Mouse (Mus musculus) kidney, adult 8-10 months (tissue): ENCODE data around the gene Hsph1.
A peak's percentile ranks its signal among the peaks of the same experiment; 100 is the strongest.

Experiments
- DNase-seq, 2 experiments: peaks; one replicate each; pipeline ENCODE4 v3.0.0; 2022

Hsph1 gene

GRCm38 (mm10) chr5:149641277-149641892, 5.2 kb upstream of the Hsph1 start:
- DNase-seq: no peak

DNA sequence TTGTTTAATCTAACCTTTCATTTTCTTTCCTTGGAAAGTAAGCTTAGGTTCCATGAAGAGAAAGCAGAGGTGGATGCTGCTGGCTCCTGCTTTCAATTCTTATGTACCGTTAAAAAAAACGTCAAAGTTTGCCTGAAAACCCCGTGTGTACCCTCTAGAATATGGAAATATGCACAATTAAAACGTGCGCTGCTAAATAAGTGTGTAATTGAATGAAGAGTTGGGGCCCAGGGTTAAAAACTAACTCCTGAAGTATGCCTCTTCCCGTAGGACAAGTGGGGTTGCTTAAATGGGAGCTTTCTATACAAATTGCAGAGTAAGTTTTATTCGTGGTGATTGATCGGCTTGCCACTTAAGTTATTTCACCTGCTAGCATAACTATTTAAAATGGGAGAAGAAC, 1.1 kb upstream of the Hsph1 start:
- DNase-seq: no peak

DNA sequence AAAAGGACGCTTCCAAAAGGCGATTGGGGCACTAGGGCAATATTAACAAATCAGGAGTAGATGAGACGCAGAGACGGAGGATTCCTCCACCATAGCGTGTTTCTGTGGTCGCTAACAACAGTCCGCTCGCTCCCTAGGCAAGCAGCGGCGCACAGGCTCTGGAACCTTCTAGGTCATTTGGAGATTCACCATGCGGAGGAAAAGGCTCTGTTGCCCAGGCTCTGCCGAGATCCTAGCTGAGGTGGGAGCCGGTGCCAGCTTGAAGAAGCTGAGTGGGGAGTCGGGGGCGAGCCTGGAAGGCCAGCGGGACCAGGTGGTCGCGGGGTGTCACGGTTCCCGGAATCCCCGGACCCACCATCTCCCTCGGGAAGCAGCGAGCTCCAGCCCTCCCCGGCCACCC, 620 bp downstream of the Hsph1 start:
- DNase-seq: peak in 1 of 2 experiments; percentile 42

GRCm38 (mm10) chr5:149634409-149635035, 1.7 kb downstream of the Hsph1 start:
- DNase-seq: no peak

DNA sequence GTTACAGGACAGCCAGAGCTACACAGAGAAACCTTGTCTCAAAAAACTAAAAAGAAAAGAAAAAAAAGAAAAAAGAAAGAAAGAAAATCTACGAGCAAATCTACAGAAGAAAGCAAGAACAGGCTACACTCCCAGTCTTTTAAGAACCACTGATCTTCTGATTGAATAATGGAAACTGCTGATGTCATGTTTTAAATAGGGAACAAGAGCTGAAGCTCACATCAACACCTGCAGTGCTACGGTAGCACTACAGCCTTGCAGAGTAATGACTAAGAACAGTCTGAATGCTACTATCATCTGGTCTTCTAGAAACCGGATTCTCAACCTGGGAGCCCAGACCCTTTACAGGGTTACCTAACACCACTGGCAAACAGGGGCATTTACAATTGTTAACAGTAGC, 10.6 kb downstream of the Hsph1 start:
- no peak for DNase-seq

DNA sequence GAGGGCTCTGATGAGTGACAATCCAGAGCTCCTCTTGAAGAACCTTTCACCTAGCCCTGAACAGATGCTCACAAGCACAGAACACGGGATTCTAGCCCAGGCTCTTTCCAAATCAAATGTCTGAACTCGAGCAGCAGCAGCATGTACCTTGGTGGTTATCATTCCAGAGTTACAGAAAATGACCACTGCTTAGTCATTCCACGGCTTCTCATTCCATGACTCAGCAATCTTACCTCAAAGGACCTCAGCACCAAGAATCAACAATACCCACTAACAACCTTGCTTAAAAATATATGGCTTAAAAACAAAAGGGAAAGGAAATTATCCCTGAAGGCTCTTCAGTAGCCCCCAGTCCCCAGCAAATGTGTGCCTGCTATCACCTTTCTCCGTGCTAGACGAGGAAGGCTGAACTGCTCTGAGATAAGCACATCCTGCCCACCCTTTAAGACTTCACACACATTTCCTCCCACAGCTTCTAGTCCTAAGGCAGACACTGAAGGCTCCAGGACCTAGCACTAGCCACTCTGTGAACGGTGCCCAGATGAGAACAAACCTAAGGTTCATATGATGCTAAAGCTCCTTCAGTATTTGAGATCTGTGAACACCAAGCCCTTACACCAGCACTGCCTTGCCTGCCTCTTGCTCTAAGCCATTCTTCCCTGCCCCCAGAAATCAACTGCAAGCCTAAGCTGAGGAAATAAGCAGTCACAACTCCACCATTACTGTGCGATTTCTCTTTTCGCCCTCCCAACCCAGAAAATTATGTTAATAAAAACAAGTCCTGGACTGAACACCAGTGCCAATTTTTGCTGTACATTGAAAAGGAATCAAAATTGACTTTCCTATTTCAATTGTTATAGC, 12.1 kb downstream of the Hsph1 start:
- DNase-seq: peak in 1 of 2 experiments; percentile 43

- DNase-seq: peak; percentile 51 to 84
These were observed 13.5 kb downstream of the Hsph1 start for GRCm38 (mm10) chr5:149622644-149623043.

GRCm38 (mm10) chr5:149622152-149622551, 14.0 kb downstream of the Hsph1 start:
- peak in 1 of 2 experiments; percentile 35 for DNase-seq

GRCm38 (mm10) chr5:149617776-149618425, 18.3 kb downstream of the Hsph1 start:
- DNase-seq: no peak

GRCm38 (mm10) chr5:149616817-149617216, 19.4 kb downstream of the Hsph1 start:
- DNase-seq: peak; percentile 68 to 72

DNA sequence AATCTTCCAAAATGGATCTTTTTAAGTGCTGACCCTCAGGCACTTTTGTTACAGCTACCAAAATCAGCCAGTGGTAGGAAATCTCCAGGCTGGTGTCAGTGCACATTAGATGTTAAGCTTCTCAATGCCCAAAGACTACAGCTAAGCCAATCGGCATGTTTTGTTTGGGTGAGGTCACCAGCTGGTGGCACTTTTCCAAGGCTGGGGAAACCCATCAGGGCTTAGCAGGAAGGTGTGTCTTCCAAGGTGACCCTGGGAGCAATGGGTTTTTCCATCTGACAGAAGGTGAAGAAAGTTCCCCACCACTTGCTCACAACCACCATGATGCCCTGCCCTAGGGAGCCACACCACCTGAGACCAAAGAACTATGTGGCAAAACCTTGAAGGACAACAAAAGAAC, 20.0 kb downstream of the Hsph1 start:
- DNase-seq: peak; percentile 45 to 47

DNA sequence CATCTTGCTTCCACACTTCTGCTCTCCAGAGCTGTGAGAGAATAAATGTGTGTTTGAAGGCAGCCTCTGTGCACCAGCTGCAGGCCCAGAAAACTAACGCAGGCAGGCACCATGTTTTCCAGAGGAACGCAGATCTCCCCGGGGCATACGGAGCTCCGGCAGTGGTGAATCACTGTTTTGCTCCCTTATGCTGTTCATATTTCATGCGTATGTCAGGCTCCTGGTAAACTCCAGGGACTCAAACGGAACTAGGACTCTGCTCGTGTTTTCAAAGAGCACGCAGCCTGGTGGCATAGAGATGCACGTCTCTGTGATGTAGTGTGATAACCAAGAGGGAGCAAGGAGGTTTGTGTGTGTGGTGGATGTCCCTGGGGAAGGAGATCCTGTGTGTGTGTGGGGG, 23.4 kb downstream of the Hsph1 start:
- DNase-seq: no peak

GRCm38 (mm10) chr5:149612165-149612518, 24.0 kb downstream of the Hsph1 start:
- no peak for DNase-seq

GRCm38 (mm10) chr5:149611476-149612164, 24.6 kb downstream of the Hsph1 start:
- peak; percentile 64 to 70 for DNase-seq

- DNase-seq: no peak
These were observed 29.0 kb downstream of the Hsph1 start for GRCm38 (mm10) chr5:149607083-149607720.

DNA sequence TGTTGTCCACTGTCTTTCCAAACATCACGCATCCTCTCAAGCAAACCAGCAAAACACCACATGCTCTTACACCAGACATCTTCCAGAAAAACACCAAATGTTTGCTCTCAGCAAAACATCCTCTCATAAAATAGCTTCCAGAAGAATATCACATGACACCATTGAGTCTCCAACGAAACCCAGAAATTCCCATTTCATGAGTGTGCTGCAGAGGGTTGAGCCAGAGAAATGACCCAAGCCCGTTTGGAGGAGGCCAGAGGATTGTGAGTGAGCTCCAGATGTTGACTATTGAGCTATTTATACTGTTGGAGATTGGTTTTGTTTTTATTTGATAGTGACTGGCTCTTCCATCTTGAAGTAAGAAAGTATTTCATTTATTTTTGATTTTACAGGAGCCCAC, 32.9 kb downstream of the Hsph1 start:
- DNase-seq: no peak

DNA sequence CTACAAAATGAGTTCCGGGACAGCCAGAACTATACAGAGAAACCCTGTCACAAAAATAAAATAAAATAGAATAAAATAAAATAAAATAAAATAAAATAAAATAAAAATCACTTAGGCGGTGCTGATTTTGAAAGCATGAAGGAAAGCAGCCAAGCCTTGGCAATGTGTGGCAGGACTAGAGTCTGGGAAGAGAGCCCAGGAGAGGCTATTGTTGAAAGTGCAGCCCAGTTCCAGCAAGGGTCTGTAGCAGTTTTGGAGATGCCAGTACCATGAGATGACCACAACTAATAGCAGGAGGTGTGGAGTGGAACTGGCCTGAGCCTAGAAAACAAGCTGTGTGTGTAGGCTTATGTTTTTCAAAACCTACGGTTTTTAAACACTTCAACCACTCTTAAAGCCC, 34.2 kb downstream of the Hsph1 start:
- DNase-seq: no peak

DNA sequence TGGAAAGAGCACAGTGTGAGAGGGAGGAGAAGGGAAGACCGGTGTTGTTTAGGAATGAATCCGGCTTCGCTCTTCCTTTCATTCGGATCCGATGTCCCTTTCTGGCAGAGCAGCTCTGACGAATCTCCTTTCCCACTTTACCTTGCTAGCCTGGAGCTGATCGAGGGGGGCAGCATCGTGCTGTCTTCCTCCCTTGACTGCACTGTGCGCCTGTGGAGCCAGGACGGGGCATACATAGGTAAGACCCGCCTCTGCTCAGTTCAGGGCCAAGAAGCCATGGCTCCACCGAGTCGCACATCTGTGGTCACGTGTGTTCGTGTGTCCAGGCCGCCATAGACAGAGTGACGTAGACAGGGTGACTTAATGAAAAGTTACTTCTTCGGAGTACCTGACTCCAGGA, 38.8 kb downstream of the Hsph1 start:
- DNase-seq: no peak

DNA sequence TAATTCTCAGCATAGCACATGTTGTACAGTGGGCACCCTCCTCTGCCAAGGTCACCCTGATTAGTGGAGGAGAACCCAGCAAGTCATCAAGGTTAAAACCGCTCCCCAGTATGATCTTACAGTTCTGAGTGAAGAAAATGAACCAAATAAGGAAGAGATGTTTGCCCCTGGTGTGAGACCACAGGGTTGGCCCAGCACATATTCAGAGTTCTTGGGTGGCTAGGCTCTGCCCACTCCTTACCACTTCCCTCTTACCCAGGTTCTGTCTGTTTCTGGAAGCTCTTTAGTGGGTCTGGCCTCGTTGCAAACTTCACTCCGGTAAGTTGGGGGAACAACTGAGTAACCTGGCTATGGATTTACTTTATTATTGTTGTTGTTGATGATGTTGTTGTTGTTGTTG, 42.0 kb downstream of the Hsph1 start:
- no peak for DNase-seq

DNA sequence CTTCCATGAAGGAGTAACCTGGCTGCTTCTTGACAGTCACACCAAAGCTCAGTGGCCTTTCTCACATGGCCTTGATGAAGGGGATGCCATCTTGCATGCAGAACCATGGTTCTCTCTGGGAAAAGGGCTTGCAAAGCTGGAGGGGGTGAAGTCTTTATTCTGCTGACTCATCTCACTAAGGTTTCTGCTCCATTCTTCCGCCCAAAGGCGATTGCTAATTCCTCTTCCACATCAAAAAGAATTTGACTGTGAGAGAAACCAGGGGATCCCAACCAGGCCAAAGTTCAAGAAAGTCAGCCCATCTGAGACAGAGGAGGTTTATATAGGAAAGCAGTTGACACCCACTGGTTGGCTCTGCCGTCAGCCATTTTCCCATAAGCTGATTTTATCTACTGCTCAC, 46.2 kb downstream of the Hsph1 start:
- no peak for DNase-seq

DNA sequence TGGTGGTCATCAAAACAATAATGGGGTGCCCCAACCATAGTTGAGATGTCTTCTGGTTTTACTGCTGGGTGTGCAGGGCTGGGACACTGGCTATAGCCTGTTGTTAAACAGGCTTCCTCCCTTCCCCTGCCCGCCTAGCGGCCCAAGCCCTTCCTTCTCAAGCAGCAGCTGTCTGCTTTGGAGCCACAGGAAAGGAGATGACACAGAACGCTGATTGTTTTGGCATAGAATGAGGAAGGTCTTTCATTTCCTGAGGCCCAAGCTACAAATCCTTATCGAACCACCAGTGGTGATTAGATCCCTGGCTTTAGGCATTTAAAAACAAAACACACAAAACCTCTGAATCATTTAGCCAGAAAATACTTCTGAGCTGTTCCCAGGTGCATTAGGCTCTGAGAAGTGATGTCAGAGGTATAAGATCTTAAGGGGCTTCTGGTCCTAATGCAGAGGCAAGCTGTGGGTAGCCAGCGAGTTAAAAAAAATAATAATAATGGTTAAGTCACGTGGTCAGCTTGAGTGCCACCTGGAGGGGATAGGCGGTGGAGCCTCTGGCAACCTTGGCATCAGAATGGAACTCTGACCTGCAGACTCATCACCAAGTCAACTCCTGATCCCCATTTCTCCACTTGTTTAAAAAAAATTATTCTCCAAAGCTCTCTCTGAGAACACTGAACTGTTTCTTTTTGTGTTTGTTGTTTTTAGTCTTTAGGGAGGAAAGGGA, 47.2 kb downstream of the Hsph1 start:
- DNase-seq: no peak
